ENCODE assay signal across 9 mouse cellular contexts in genomic region chr15:10487246-10487645, GRCm38 (mm10). TPM values are rescaled to one million over a fixed set of nuclear protein-coding genes. Genes with fewer than 3 reads are reported as not detected.
A peak's percentile ranks its signal among the peaks of the same experiment; 100 is the strongest.
DNase-seq lines count a peak whose midpoint lies in the region; ATAC-seq and TF ChIP-seq lines count a peak whose summit lies in the region.
"Had no signal": no experiment of that assay in that cellular context is flagged by ENCODE, and none has a peak within 500 bp of the region (broad histone marks: within the 10 kb centered on the region; RNA-seq: fewer than 3 reads in every experiment).

No protein-coding gene starts in this region.

- peaks cover 25% of the 10 kb centered on the region for H3K4me1 ChIP-seq in heart, embryonic 13.5 days
- peaks cover 14% of the 10 kb centered on the region for H3K4me1 ChIP-seq in bone marrow macrophage, adult 2 months (ENCODE audit: control insufficient read depth, insufficient read depth, low read length)
- H3K4me1 ChIP-seq in intestine, embryonic 14.5 days (replicated peaks; ENCODE audit: control insufficient read depth, insufficient read depth, low read length) = peaks cover 20% of the 10 kb centered on the region
- peaks cover 13% of the 10 kb centered on the region for H3K4me1 ChIP-seq in midbrain, embryonic 14.5 days (ENCODE audit: control insufficient read depth, insufficient read depth, low read length)

- no peaks in the 10 kb centered on the region for H3K9me3 ChIP-seq in heart, embryonic 13.5 days
- no peaks in the 10 kb centered on the region for H3K9me3 ChIP-seq in intestine, embryonic 14.5 days (ENCODE audit: control insufficient read depth, low read length)
- no peaks in the 10 kb centered on the region for H3K9me3 ChIP-seq in midbrain, embryonic 14.5 days (ENCODE audit: control insufficient read depth, low read length)

- H3K36me3 ChIP-seq in heart, embryonic 13.5 days = peaks cover 39% of the 10 kb centered on the region
- H3K36me3 ChIP-seq in intestine, embryonic 14.5 days (ENCODE audit: control insufficient read depth, insufficient read depth, low read length) = peaks cover 48% of the 10 kb centered on the region
- H3K36me3 ChIP-seq in midbrain, embryonic 14.5 days (ENCODE audit: control insufficient read depth, insufficient read depth, low read length) = peaks cover 32% of the 10 kb centered on the region

- H3K4me3 ChIP-seq in heart, embryonic 13.5 days = peak overlapping the region; percentile 92
- peak overlapping the region; percentile 44 for H3K4me3 ChIP-seq in bone marrow macrophage, adult 2 months (ENCODE audit: insufficient read depth, low read length)
- peak overlapping the region; percentile 90; the same call in 1 of the 2 replicates for H3K4me3 ChIP-seq in intestine, embryonic 14.5 days (ENCODE audit: low read depth, low read length)
- no peak overlapping the region for H3K4me3 ChIP-seq in midbrain, embryonic 14.5 days (replicated peaks; ENCODE audit: low read depth, low read length)

- no peak overlapping the region for H3K27ac ChIP-seq in heart, embryonic 13.5 days (replicated peaks)
- no peak overlapping the region for H3K27ac ChIP-seq in bone marrow macrophage, adult 2 months (ENCODE audit: insufficient read depth, low read depth, low read length)
- no peak overlapping the region for H3K27ac ChIP-seq in intestine, embryonic 14.5 days (ENCODE audit: low read depth)
- no peak overlapping the region for H3K27ac ChIP-seq in midbrain, embryonic 14.5 days (replicated peaks; ENCODE audit: low read depth, low read length)
- H3K27ac ChIP-seq: macrophage had no signal

- H3K9ac ChIP-seq in heart, embryonic 13.5 days = peak overlapping the region; percentile 47; the same call in 1 of the 2 replicates
- H3K9ac ChIP-seq in intestine, embryonic 14.5 days (ENCODE audit: low read length) = no peak overlapping the region
- H3K9ac ChIP-seq in midbrain, embryonic 14.5 days (replicated peaks; ENCODE audit: low read length) = 0 out of 2 replicates have a peak overlapping the region, but pooled peaks have one; percentile 70

- no peaks in the 10 kb centered on the region for H3K27me3 ChIP-seq in heart, embryonic 13.5 days (replicated peaks)
- H3K27me3 ChIP-seq in intestine, embryonic 14.5 days (replicated peaks; ENCODE audit: control insufficient read depth, insufficient read depth, low read length) = no peaks in the 10 kb centered on the region
- no peaks in the 10 kb centered on the region for H3K27me3 ChIP-seq in midbrain, embryonic 14.5 days (ENCODE audit: control insufficient read depth, insufficient read depth, low read length)

- TF ChIP-seq CTCF in bone marrow macrophage, adult 2 months (IDR thresholded peaks at IDR 0.05; ENCODE audit: low read depth, low read length) = no peak

- 53% methylated on average over 2 of the region's 2 CpGs for WGBS in heart, embryonic 13.5 days
- WGBS in intestine, embryonic 14.5 days = 65% methylated on average over 2 of the region's 2 CpGs
- 70% methylated on average over 2 of the region's 2 CpGs for WGBS in midbrain, embryonic 14.5 days

- no peak for TF ChIP-seq POLR2A in bone marrow macrophage, adult 2 months (IDR thresholded peaks at IDR 0.05; ENCODE audit: borderline replicate concordance, low read depth, low read length)

- peak overlapping the region; percentile 91 for H3K4me2 ChIP-seq in heart, embryonic 13.5 days
- H3K4me2 ChIP-seq in intestine, embryonic 14.5 days (ENCODE audit: low read length) = peak overlapping the region; percentile 88
- H3K4me2 ChIP-seq in midbrain, embryonic 14.5 days (ENCODE audit: low read length) = peak overlapping the region; percentile 84

- ATAC-seq in heart, embryonic 13.5 days (ENCODE audit: extremely low read depth, insufficient number of reproducible peaks, low FRiP score, low TSS enrichment) = no peak
- ATAC-seq in intestine, embryonic 14.5 days (replicated peaks; ENCODE audit: low FRiP score, low TSS enrichment, low read depth) = no peak
- ATAC-seq in midbrain, embryonic 14.5 days (ENCODE audit: low FRiP score, low TSS enrichment) = no peak

- no peak for DNase-seq in heart, adult 8-10 months (ENCODE audit: low spot score)
- no peak for DNase-seq in intestine, embryonic 14.5 days (ENCODE audit: low spot score)
- DNase-seq in midbrain, embryonic 14.5 days = peak; percentile 9
- DNase-seq in left cerebral cortex, adult 18-20 months (ENCODE audit: low spot score in 2 of 2) = no peak
- DNase-seq in testis, postnatal 10 days (ENCODE audit: low spot score) = no peak
- DNase-seq in thymus, postnatal 4 days = no peak

RNA-seq across cellular contexts. Expression of gene Rad1, which starts 1.4 kb away (rescaled TPM):
- 18.9 and 23.1 TPM in 2 replicates for polyA plus RNA-seq in heart, embryonic 13.5 days (2015; fragmentation: Nextera tagmentation; extraction: Ambion mirVana)
- 10 to 100 TPM in 1 of 4 experiments, 1 to 10 TPM in 3; 7.7 to 10.3 (median 8.3) TPM for total RNA-seq in heart, adult 8-10 months (2022)
- polyA plus RNA-seq in bone marrow macrophage, adult 2 months (2012; ENCODE audit: insufficient read depth, insufficient read length, missing spikeins) = 10.7 and 15.4 TPM in 2 replicates
- 20.2 and 27.8 TPM in 2 replicates for polyA plus RNA-seq in intestine, embryonic 14.5 days (2014; fragmentation: Nextera tagmentation; extraction: Ambion mirVana)
- 13.5 and 19.7 TPM in 2 replicates for polyA plus RNA-seq in midbrain, embryonic 14.5 days (2014; fragmentation: Nextera tagmentation; extraction: Ambion mirVana)
- total RNA-seq in left cerebral cortex, adult 18-20 months (2021) = 10 to 100 TPM; 16.6 to 21.4 TPM

RNA-seq across cellular contexts. Expression of gene Brix1, which starts 1.5 kb away (rescaled TPM):
- polyA plus RNA-seq in heart, embryonic 13.5 days (2015; fragmentation: Nextera tagmentation; extraction: Ambion mirVana) = 60.4 and 63.2 TPM in 2 replicates
- total RNA-seq in heart, adult 8-10 months (2022) = 10 to 100 TPM; 16.9 to 20.8 (median 19.0) TPM
- 31.2 and 36.0 TPM in 2 replicates for polyA plus RNA-seq in bone marrow macrophage, adult 2 months (2012; ENCODE audit: insufficient read depth, insufficient read length, missing spikeins)
- 120 and 123 TPM in 2 replicates for polyA plus RNA-seq in intestine, embryonic 14.5 days (2014; fragmentation: Nextera tagmentation; extraction: Ambion mirVana)
- polyA plus RNA-seq in midbrain, embryonic 14.5 days (2014; fragmentation: Nextera tagmentation; extraction: Ambion mirVana) = 71.9 and 73.3 TPM in 2 replicates
- 10 to 100 TPM; 21.8 to 25.1 TPM for total RNA-seq in left cerebral cortex, adult 18-20 months (2021)

RNA-seq across cellular contexts. Expression of gene Dnajc21, which starts 16.9 kb away (rescaled TPM):
- 5.8 and 7.1 TPM in 2 replicates for polyA plus RNA-seq in heart, embryonic 13.5 days (2015; fragmentation: Nextera tagmentation; extraction: Ambion mirVana)
- 10 to 100 TPM; 32.7 to 37.0 (median 35.8) TPM for total RNA-seq in heart, adult 8-10 months (2022)
- 16.4 and 17.6 TPM in 2 replicates for polyA plus RNA-seq in bone marrow macrophage, adult 2 months (2012; ENCODE audit: insufficient read depth, insufficient read length, missing spikeins)
- 11.2 and 11.7 TPM in 2 replicates for polyA plus RNA-seq in intestine, embryonic 14.5 days (2014; fragmentation: Nextera tagmentation; extraction: Ambion mirVana)
- polyA plus RNA-seq in midbrain, embryonic 14.5 days (2014; fragmentation: Nextera tagmentation; extraction: Ambion mirVana) = 10.4 and 12.3 TPM in 2 replicates
- 10 to 100 TPM; 32.2 to 34.7 TPM for total RNA-seq in left cerebral cortex, adult 18-20 months (2021)
